Mouse (Mus musculus) small intestine, adult 2 months (tissue): ENCODE measurements around the gene Map2k6.

Experiments
- CTCF ChIP-seq: fragments of 200-500 bp; IDR thresholded peaks from 2 replicates; pipeline ENCODE4 v1.5.1; 2012; ENCODE audit warnings: low read depth, mild to moderate bottlenecking, control low read depth, inconsistent platforms, low read length, moderate library complexity, mixed read lengths; ENCODE audit not compliant: insufficient replicate concordance, insufficient read length; ENCODE audit errors: extremely low read depth
- POLR2A ChIP-seq: fragments of 200-500 bp; IDR thresholded peaks from 2 replicates; pipeline ENCODE4 v1.6.1; 2012; ENCODE audit warnings: low read depth, mild to moderate bottlenecking, control low read depth, inconsistent platforms, low read length, moderate library complexity

DNA sequence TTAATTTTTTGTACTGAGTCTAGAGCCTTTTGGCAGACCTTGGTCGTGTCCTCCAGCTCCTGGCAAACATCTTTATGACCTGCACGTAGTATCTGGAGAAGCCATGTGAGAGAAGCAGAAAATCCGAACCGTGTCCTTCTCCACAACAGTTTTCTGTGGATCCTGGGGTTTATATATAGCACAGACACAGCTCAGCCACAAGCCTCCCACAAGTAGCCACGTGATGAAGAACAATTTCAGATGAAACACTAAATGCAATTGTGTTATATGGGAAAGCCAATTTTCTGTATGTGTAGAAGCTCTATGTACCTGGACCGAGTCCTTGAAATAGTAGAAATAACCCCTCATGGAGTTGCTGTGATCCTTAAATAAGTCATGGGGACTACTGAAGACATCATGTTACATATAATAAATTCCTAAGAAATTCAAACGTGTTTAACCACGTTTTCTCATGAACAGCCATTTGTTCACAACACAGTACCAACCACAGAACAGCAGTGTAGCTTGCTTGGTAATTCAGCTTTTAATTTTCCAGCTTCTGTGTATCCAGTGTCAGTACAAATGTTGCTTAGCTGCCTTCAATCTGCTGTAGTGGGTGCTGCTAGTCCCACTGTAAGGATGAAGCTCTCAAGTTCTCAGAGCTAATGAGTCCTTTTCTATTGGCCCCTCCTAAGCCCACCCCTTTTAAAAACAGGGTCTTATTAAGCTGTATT lies 71.8 kb downstream of the Map2k6 start:
- no peak for TF ChIP-seq POLR2A
- no peak for TF ChIP-seq CTCF
